Mouse (Mus musculus) induced T-regulatory cell, adult 2 months (primary cell): Measurements from ENCODE around the gene G0s2.
"Not testable (repeated sequence)": the region's sequence is repeated elsewhere in the genome, so short reads cannot be mapped to it uniquely, and the experiment has no call there.

ENCODE experiments used
- DNase-seq: peaks from one replicate; pipeline ENCODE4 v3.0.0-alpha.2; 2012; ENCODE audit warnings: low read depth

G0s2 gene

GRCm38 (mm10) chr1:193287578-193287977 is 14.6 kb upstream of the G0s2 start:
- DNase-seq = no peak

GRCm38 (mm10) chr1:193285766-193286325 is 12.8 kb upstream of the G0s2 start:
- DNase-seq = not testable (repeated sequence)

GRCm38 (mm10) chr1:193284228-193284779 is 11.3 kb upstream of the G0s2 start:
- no peak for DNase-seq

GRCm38 (mm10) chr1:193281344-193281743 is 8.3 kb upstream of the G0s2 start:
- DNase-seq = no peak

- no peak for DNase-seq
These were observed 6.5 kb upstream of the G0s2 start for GRCm38 (mm10) chr1:193279492-193279891.

GRCm38 (mm10) chr1:193278414-193279045 is 5.5 kb upstream of the G0s2 start:
- DNase-seq = no peak

GRCm38 (mm10) chr1:193274407-193275071 is 1.5 kb upstream of the G0s2 start:
- DNase-seq = no peak

GRCm38 (mm10) chr1:193272137-193272915 is 691 bp downstream of the G0s2 start:
- no peak for DNase-seq

- no peak for DNase-seq
These were observed 1.9 kb downstream of the G0s2 start for GRCm38 (mm10) chr1:193270965-193271763.

GRCm38 (mm10) chr1:193265734-193266133 is 7.3 kb downstream of the G0s2 start:
- no peak for DNase-seq

- DNase-seq = peak; percentile 93
These were observed 8.9 kb downstream of the G0s2 start, which contains the start of gene Hsd11b1 for GRCm38 (mm10) chr1:193263955-193264598. Gene Hsd11b1, minus strand, starts transcription at chr1:193264075.

GRCm38 (mm10) chr1:193263026-193263907 is 9.8 kb downstream of the G0s2 start:
- peak; percentile 53 for DNase-seq

GRCm38 (mm10) chr1:193261897-193262548 is 11.0 kb downstream of the G0s2 start:
- DNase-seq = no peak

- DNase-seq = no peak
These were observed 13.5 kb downstream of the G0s2 start for GRCm38 (mm10) chr1:193259559-193259958.

- no peak for DNase-seq
These were observed 16.4 kb downstream of the G0s2 start for GRCm38 (mm10) chr1:193256621-193257098.

- DNase-seq = no peak
These were observed 16.8 kb downstream of the G0s2 start for GRCm38 (mm10) chr1:193256289-193256577.

- peak; percentile 80 for DNase-seq
These were observed 17.3 kb downstream of the G0s2 start for GRCm38 (mm10) chr1:193255488-193256288.

- DNase-seq = no peak
These were observed 18.0 kb downstream of the G0s2 start for GRCm38 (mm10) chr1:193255032-193255431.

- not testable (repeated sequence) for DNase-seq
These were observed 19.1 kb downstream of the G0s2 start for GRCm38 (mm10) chr1:193253895-193254294.
